Mouse (Mus musculus): ENCODE results near the gene Dtx3.
"Not testable (repeated sequence)": the region's sequence is repeated elsewhere in the genome, so short reads cannot be mapped to it uniquely, and the experiment has no call there.

Gene Dtx3

DNA sequence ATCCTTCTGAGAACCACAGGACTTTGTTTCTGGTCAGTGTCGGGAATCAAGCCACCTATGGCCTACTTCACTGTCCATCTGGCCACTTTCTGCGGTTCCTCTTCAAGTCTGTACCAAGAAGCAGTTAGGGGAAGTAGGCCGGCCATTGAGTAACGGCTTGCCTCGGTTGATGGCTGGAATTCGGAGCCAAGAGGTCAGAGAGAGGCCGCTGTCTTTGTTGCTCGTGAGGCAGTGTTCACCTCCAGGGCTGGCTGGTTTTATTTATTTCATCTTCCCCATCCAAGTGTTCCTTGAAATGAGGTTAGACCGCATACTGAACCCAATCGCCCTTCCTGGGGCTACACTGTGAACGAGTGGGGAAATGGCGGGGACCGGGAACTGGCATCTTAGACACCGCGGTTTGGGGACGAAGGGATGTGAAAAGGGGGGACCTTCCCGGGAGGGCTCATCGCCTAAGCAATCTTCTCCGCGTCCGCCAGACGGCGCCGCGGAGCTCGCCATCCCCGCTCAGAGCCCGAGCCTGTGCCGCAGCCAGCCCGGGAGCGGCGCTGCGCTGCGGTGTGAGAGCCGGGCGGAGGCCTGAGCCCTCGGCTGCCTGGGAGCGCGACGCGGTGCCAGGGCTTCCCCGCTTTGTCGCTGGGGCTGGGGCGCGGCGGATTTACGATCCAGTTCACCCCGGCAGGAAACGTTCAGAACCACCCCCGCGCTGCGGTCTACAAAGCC lies 30.7 kb downstream of the Dtx3 start, which contains the start of gene B4galnt1:
Gene B4galnt1, plus strand, starts transcription at position 595 of the 723 bp plus-strand sequence.
- peak; percentile 76 for DNase-seq

- DNase-seq = no peak
These were observed 31.3 kb downstream of the Dtx3 start for GRCm38 (mm10) chr10:127164190-127164589.

DNA sequence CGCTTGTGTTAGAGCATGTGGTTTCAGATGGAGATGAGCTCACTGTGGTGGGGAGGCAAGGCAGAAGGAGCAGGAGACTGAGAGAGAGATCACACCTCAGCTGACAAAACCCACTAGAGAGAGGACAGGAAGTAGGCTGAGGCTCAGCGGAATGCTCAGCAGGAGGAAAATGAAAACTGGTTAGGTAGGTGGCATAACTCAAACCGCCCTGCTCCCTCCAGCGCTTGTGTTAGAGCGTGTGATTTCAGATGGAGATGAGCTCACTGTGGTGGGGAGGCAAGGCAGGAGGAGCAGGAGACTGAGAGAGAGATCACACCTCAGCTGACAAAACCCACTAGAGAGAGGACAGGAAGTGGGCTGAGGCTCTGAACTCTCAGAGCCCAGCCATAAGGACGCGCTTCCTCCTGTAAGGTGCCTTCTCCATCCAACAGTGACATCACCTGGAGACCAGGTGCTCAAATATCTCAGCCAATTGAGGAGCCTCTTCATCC lies 32.7 kb downstream of the Dtx3 start:
- DNase-seq = not testable (repeated sequence)

- no peak for DNase-seq
These were observed 34.8 kb downstream of the Dtx3 start for GRCm38 (mm10) chr10:127160728-127161127.

DNA sequence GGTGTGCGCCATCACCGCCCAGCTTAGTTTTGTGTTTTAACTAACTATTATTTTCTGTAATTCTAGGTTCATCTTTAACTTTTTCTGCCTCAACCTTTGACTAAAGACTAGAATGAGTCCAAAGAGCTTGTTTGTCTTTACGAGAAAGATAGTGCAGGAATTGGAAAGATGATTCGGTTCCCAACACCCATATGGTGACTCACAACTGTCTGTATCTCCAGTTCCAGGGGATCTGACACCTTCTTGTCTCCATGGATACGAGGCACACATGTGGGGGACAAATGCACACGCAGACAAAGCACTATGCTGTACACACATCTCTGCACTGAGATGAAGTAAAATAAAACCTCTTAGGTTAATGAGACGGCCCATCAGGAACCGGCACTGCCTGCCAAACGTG lies 35.4 kb downstream of the Dtx3 start:
- DNase-seq = no peak

GRCm38 (mm10) chr10:127158471-127158870 lies 37.1 kb downstream of the Dtx3 start:
- DNase-seq = no peak

GRCm38 (mm10) chr10:127156511-127156910 lies 39.0 kb downstream of the Dtx3 start:
- DNase-seq = no peak

GRCm38 (mm10) chr10:127156089-127156488 lies 39.4 kb downstream of the Dtx3 start:
- DNase-seq = no peak

GRCm38 (mm10) chr10:127154652-127155051 lies 40.9 kb downstream of the Dtx3 start:
- no peak for DNase-seq

- no peak for DNase-seq
These were observed 41.3 kb downstream of the Dtx3 start for GRCm38 (mm10) chr10:127154241-127154640.

- no peak for DNase-seq
These were observed 42.2 kb downstream of the Dtx3 start for GRCm38 (mm10) chr10:127153323-127153722.

DNA sequence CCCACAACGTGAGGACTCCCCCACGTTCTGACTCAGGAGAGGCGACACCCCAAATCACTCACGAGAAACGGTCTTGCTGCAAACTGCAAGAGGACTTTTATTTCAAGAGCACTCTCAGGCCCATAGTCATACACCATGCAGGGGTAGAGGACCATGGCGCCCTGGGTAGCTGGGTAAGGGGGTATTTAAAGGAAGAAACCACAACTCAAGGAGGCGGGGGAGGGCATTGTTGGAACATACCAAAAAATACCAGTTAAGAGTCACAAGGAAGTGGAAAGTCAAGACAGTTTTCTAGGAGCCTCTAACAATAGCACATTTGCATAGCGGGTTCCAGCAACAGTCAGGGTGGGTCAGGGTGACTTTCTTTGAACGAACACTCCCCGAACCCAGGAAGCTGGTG lies 43.0 kb downstream of the Dtx3 start:
- DNase-seq = not testable (repeated sequence)

GRCm38 (mm10) chr10:127151233-127151632 lies 44.3 kb downstream of the Dtx3 start:
- not testable (repeated sequence) for DNase-seq

DNA sequence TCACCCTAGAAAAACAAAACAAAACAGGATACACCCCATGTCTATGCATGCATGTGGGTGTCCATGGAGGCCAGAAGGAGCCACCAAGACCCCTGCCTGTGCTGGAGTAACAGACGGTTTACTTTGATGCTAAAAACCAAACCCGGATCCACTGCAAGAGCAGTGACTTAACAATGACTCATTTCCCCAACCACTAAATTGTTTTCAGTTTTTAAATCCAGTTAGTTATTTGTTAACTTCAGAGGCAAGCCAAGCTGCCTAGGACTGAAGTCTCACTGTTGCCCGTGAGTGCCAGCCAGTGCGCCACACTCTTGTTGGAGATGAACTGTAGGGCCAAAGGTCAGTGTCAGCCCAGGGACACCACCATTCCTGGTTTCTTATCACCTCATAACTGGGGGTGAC lies 45.1 kb downstream of the Dtx3 start:
- DNase-seq = peak; percentile 65

DNA sequence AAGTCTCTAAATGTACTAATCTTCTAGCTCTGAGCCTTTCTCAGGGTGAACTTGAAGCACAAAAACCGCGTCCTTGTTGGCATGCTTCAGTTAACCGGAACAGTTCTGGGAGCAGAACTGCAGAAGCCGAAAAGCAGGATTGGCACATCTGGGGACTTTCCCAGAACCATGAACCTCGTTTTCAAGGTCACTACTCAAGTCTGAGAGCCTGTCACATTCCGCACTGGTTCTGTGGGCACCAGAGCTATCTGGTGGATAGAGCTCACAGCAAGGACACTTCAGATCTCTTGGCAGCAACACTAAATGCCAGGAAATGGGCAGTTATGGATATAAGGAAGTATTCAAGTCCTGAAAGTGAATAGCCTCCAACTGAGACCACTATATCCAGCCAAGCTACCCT lies 48.4 kb downstream of the Dtx3 start:
- peak; percentile 31 for DNase-seq

DNA sequence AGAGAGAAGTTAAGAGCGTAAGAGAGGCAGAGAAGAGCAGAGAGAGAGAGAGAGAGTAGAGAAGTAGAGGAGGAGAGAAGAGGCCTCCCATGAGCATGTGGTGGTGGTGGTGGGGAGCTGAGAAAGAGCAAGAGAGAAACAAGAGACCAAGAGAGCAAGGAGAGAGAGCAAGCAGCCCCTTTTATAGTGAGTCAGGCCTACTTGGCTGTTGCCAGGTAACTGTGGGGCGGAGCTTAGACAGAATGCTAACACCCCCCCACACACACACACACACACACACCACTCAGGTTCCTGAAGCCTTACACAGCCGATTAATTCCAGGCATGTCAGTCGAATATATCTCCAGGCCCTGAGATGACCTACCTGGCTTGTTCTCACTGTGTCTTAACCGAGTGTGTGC lies 50.2 kb downstream of the Dtx3 start:
- no peak for DNase-seq

- DNase-seq = no peak
These were observed 51.0 kb downstream of the Dtx3 start for GRCm38 (mm10) chr10:127144536-127144935.

DNA sequence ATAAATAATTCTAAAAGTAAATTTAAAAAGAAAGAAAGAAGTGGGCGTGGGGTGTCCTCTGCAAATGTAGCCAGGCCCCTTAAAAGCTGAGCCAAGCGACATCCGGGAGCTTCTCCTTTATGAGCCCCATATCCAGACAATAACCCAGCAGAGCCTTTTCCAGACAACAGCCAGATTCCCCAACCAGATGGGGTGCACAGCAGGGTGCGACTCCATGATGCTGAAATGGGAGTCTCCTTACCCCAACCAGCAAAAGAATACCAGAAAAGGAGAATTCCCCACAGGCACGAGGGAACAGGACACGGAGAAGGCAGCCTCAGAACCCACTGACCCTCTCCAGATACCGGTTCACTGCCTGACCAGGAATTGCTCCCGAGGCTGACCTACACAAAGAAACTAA lies 52.3 kb downstream of the Dtx3 start:
- DNase-seq = no peak

DNA sequence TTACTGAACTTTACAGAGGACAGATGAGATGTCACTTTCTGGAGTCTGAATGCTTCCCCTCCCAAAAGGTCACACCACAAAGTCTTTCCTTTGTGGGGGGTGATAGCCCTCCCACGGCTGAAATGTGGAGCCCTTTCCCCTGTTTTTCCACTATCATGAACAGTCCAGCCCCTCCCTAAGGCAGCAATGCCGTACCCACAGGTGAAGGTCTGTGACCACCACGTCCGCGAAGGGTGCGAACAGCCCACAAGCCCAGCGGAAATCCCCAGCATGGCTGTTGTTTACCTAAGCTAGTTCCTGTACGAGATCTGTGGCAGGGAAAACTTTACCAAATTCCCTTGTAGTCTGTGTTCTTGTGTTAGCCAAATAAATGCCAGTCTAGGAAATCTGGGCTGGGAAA lies 54.0 kb downstream of the Dtx3 start:
- no peak for DNase-seq

DNA sequence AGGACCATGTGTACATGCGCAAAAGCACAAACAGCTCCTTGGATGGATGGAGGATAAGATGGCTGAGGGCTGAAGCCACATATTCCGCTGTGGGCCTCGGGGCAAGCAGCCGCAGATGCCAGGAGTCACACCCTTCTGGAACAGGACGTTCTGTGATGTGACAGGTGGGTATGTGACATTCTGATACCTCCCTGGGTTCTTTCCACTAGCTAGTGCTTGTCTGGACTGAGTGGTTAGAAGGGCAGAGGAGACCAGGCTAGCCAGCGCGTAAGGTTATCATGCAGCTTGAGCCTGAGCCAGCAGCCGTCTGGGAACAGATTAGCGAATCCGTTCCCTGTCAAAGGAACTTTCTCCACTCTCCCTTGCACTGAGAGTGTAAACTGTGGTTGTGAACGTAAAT lies 54.6 kb downstream of the Dtx3 start:
- no peak for DNase-seq
